21 mouse cellular contexts compared by ENCODE assay signal in genomic region chr13:38740066-38740465, GRCm38 (mm10).
A peak's percentile ranks its signal among the peaks of the same experiment; 100 is the strongest.
DNase-seq lines count a peak whose midpoint lies in the region; ATAC-seq and TF ChIP-seq lines count a peak whose summit lies in the region.
"Had no signal": no experiment of that assay in that cellular context is flagged by ENCODE, and none has a peak within 500 bp of the region (broad histone marks: within the 10 kb centered on the region; RNA-seq: fewer than 3 reads in every experiment).

No protein-coding gene starts in this region.

- ATAC-seq in liver, embryonic 11.5 days (replicated peaks; ENCODE audit: low FRiP score) = no peak
- ATAC-seq in liver, embryonic 16.5 days (ENCODE audit: low read depth) = peak; percentile 61; the same call in 1 of the 2 replicates
- no peak for ATAC-seq in liver, embryonic 12.5 days
- peak; percentile 81 for ATAC-seq in liver, postnatal 0 days
- ATAC-seq: activated CD4-positive, CD25-positive, alpha-beta regulatory T cell, adult 4 months; CD4-positive, CD25-positive, alpha-beta regulatory T cell, adult 4 months; Patski had no signal

- H3K36me3 ChIP-seq in liver, adult 2 months (ENCODE audit: control insufficient read depth, insufficient read depth, low read length) = no peaks in the 10 kb centered on the region
- no peaks in the 10 kb centered on the region for H3K36me3 ChIP-seq in liver, embryonic 11.5 days (ENCODE audit: control insufficient read depth, insufficient read depth, low read length)
- H3K36me3 ChIP-seq in liver, embryonic 16.5 days (ENCODE audit: control insufficient read depth, insufficient read depth) = no peaks in the 10 kb centered on the region
- no peaks in the 10 kb centered on the region for H3K36me3 ChIP-seq in liver, embryonic 12.5 days
- H3K36me3 ChIP-seq in liver, postnatal 0 days (replicated peaks; ENCODE audit: insufficient read depth, low read length) = no peaks in the 10 kb centered on the region
- H3K36me3 ChIP-seq: G1E had no signal

- H3K4me2 ChIP-seq in liver, embryonic 11.5 days = no peak overlapping the region
- H3K4me2 ChIP-seq in liver, embryonic 16.5 days (ENCODE audit: low read depth, low read length) = no peak overlapping the region
- H3K4me2 ChIP-seq in liver, embryonic 12.5 days = no peak overlapping the region
- no peak overlapping the region for H3K4me2 ChIP-seq in liver, postnatal 0 days (ENCODE audit: low read depth, low read length)

- no peaks in the 10 kb centered on the region for H3K27me3 ChIP-seq in liver, adult 2 months (ENCODE audit: control insufficient read depth, insufficient read depth, low read length)
- no peaks in the 10 kb centered on the region for H3K27me3 ChIP-seq in liver, embryonic 11.5 days (replicated peaks; ENCODE audit: control insufficient read depth, insufficient read depth, low read length)
- no peaks in the 10 kb centered on the region for H3K27me3 ChIP-seq in liver, embryonic 16.5 days (ENCODE audit: control insufficient read depth, insufficient read depth, low read depth, low read length)
- H3K27me3 ChIP-seq in liver, embryonic 12.5 days (replicated peaks) = no peaks in the 10 kb centered on the region
- H3K27me3 ChIP-seq in liver, postnatal 0 days (ENCODE audit: insufficient read depth, low read length) = no peaks in the 10 kb centered on the region
- H3K27me3 ChIP-seq: CH12.LX had no signal

- no peak for TF ChIP-seq CTCF in liver, adult 2 months (IDR thresholded peaks at IDR 0.05; ENCODE audit: low read depth, low read length)
- no peak for TF ChIP-seq CTCF in liver, postnatal 0 days (IDR thresholded peaks at IDR 0.05; ENCODE audit: low read depth)

- DNase-seq in liver, adult 2 months (ENCODE audit: extremely low read depth, low read depth, low spot score) = peak; percentile 86
- DNase-seq in liver, embryonic 11.5 days (ENCODE audit: low spot score) = no peak
- no peak for DNase-seq in liver, postnatal 0 days
- no peak for DNase-seq in liver
- DNase-seq: adrenal gland, adult 2 months; adrenal gland, adult 8-10 months; adrenal gland, postnatal 10 days; adrenal gland, postnatal 14 days; adrenal gland, postnatal 25 days; adrenal gland, postnatal 36 days; B cell, adult 2 months; cerebellum, adult 11 months; cerebellum, adult 11-12 months; cerebellum, adult 18-20 months had no signal

- no peaks in the 10 kb centered on the region for H3K79me2 ChIP-seq in liver, adult 2 months (ENCODE audit: control insufficient read depth, insufficient read depth, low read length)

- no peaks in the 10 kb centered on the region for H3K9me3 ChIP-seq in liver, embryonic 11.5 days (ENCODE audit: control insufficient read depth, low read length)
- H3K9me3 ChIP-seq in liver, embryonic 16.5 days (replicated peaks; ENCODE audit: control insufficient read depth, low read length) = no peaks in the 10 kb centered on the region
- no peaks in the 10 kb centered on the region for H3K9me3 ChIP-seq in liver, embryonic 12.5 days (replicated peaks)
- no peaks in the 10 kb centered on the region for H3K9me3 ChIP-seq in liver, postnatal 0 days (ENCODE audit: low read length)
- H3K9me3 ChIP-seq: G1E had no signal

- WGBS in liver, adult 2 months = 60% methylated on average over 8 of the region's 8 CpGs
- WGBS in liver, embryonic 11.5 days = 85% methylated on average over 8 of the region's 8 CpGs
- 70% methylated on average over 8 of the region's 8 CpGs for WGBS in liver, embryonic 16.5 days (ENCODE audit: insufficient replicate concordance)
- WGBS in liver, embryonic 12.5 days (ENCODE audit: insufficient replicate concordance) = 75% methylated on average over 8 of the region's 8 CpGs
- 75% methylated on average over 8 of the region's 8 CpGs for WGBS in liver, postnatal 0 days (ENCODE audit: insufficient replicate concordance)

- H3K9ac ChIP-seq in liver, adult 2 months (ENCODE audit: low read depth, low read length) = no peak overlapping the region
- no peak overlapping the region for H3K9ac ChIP-seq in liver, embryonic 11.5 days (ENCODE audit: low read depth, low read length)
- H3K9ac ChIP-seq in liver, embryonic 16.5 days (ENCODE audit: low read depth, low read length) = no peak overlapping the region
- H3K9ac ChIP-seq in liver, embryonic 12.5 days = no peak overlapping the region
- H3K9ac ChIP-seq in liver, postnatal 0 days (replicated peaks) = no peak overlapping the region

- TF ChIP-seq EP300 in liver, postnatal 0 days (IDR thresholded peaks at IDR 0.05; ENCODE audit: low read depth) = peak; percentile 20; the same call in 1 of the 2 replicates

- no peak for TF ChIP-seq POLR2A in liver, adult 2 months (IDR thresholded peaks at IDR 0.05; ENCODE audit: extremely low read depth, insufficient read depth, low read length)

- H3K4me1 ChIP-seq in liver, adult 2 months (ENCODE audit: control insufficient read depth, insufficient read depth, low read length) = peaks cover 11% of the 10 kb centered on the region; the same call in 1 of the 2 replicates
- H3K4me1 ChIP-seq in liver, embryonic 11.5 days (replicated peaks; ENCODE audit: control insufficient read depth, insufficient read depth, low read length) = no peaks in the 10 kb centered on the region
- H3K4me1 ChIP-seq in liver, embryonic 16.5 days (ENCODE audit: control insufficient read depth, low read depth, low read length) = no peaks in the 10 kb centered on the region
- no peaks in the 10 kb centered on the region; the same call in 1 of the 2 replicates for H3K4me1 ChIP-seq in liver, embryonic 12.5 days
- peaks cover 3% of the 10 kb centered on the region; the same call in 1 of the 2 replicates for H3K4me1 ChIP-seq in liver, postnatal 0 days (ENCODE audit: insufficient read depth)

- no peak overlapping the region for H3K27ac ChIP-seq in liver, adult 2 months (replicated peaks; ENCODE audit: insufficient read depth, low read depth, low read length)
- no peak overlapping the region for H3K27ac ChIP-seq in liver, embryonic 11.5 days (ENCODE audit: low read depth, low read length)
- H3K27ac ChIP-seq in liver, embryonic 16.5 days (ENCODE audit: low read length) = no peak overlapping the region
- no peak overlapping the region for H3K27ac ChIP-seq in liver, embryonic 12.5 days
- peak overlapping the region; percentile 66 for H3K27ac ChIP-seq in liver, postnatal 0 days (ENCODE audit: low read depth)

- no peak overlapping the region for H3K4me3 ChIP-seq in liver, adult 2 months (ENCODE audit: insufficient read depth, low read depth, low read length)
- H3K4me3 ChIP-seq in liver, embryonic 11.5 days (ENCODE audit: low read depth, low read length) = no peak overlapping the region
- no peak overlapping the region for H3K4me3 ChIP-seq in liver, embryonic 16.5 days (ENCODE audit: low read depth, low read length)
- no peak overlapping the region for H3K4me3 ChIP-seq in liver, embryonic 12.5 days
- H3K4me3 ChIP-seq in liver, postnatal 0 days (ENCODE audit: low read depth, low read length) = no peak overlapping the region

Comparison
In these comparisons a context has a peak if more than half of its experiments do, and no peak if none do; other contexts are left out.
1. ATAC-seq: peak in liver, embryonic 16.5 days (single experiment) and liver, postnatal 0 days (single experiment); none in liver, embryonic 11.5 days (single experiment) and liver, embryonic 12.5 days (single experiment).